Mouse (Mus musculus): ENCODE data around the gene Pacsin2.

GRCm38 (mm10) chr15:83392722-83393121 lies 71.7 kb downstream of the Pacsin2 start:
- TF ChIP-seq CTCF (IDR thresholded peaks at IDR 0.05; ENCODE audit: borderline replicate concordance, insufficient read depth, low read length) (no peak), POLR2A (IDR thresholded peaks at IDR 0.05; ENCODE audit: low read depth, low read length) (no peak)

Measured in embryonic fibroblast, embryonic 13.5 days (primary cell).